Mouse (Mus musculus): Measurements from ENCODE around the gene Oaz1.

The Oaz1 gene

DNA sequence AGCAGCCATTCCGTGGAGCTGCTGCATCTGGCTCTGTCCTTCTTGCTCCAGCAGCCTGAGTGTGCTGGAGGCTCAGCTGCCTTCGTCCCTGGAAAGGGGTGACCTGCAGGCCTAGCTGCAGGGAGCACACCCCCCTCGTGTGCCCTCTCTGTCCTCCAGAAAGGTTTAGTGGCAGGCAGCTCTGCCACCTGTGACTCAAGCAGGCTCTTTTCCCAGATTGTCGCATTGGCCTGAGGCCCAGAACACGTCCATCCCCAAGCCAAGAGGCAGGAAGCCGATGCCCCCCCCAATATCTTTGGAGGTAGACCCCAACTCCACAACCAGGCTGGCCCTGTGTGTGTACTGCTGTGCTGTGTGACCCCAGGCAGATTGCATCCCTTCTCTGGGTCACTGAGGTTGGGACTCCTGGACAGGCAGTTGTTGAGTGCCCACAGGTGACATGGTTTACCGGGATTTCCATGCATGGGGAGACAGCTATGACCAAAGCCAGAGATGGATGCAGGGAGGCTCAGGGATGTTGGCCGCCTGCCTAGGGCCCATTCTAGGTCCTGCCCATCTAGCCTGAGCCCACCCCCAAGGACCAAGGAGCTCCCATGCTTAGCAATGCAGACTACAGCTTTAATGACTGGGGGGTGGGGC lies 18.7 kb downstream of the Oaz1 start:
- in situ Hi-C loops (cut with MboI, MseI): no loop called here

DNA sequence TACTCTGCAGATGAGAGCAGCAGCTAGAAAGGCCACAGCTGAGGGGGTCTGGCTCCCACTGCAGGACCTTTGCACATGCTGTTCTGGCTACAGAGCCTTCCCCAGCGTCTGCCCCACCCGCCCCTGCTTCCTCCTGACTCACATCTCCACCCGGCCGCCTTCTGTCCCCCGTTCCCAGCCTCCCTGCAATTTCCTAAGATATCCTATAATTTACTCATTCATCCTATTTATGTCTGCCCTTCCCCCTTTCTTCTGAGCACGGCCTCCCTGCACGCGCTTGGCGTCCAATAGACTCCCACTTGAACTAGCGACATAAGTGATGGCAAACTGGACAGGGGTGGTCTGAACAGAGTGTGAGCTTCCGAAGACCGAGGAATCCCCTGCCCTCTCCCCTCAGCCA lies 19.3 kb downstream of the Oaz1 start:
- in situ Hi-C loops (cut with MboI, MseI): no loop called here

GRCm38 (mm10) chr10:80848571-80848970 lies 22.1 kb downstream of the Oaz1 start:
- in situ Hi-C loops (cut with MboI, MseI): no loop called here

GRCm38 (mm10) chr10:80854913-80855748 lies 28.7 kb downstream of the Oaz1 start, which contains the start of the genes Lsm7 and Sppl2b:
Gene Lsm7 (minus strand): TSS chr10:80855209.
Gene Sppl2b (plus strand): TSS chr10:80855275.
- in situ Hi-C loops (cut with MboI, MseI): no loop called here

DNA sequence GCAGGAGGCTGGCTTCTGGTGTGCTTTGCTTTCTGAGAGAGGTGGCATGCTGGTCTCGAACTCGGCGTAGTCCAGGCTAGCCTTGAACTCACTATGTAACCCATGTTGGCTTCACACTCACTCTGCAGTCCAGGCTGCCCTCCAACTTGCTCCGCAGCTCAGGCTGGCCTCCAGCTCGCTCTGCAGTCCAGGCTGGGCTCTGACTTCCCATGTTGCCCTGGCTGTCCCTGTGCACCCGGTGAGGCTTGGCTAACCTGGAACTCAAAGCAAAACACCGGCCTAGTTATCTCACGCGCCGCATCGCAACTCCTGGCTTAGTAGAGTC lies 29.3 kb downstream of the Oaz1 start:
- in situ Hi-C loops (cut with MboI, MseI): no loop called here

DNA sequence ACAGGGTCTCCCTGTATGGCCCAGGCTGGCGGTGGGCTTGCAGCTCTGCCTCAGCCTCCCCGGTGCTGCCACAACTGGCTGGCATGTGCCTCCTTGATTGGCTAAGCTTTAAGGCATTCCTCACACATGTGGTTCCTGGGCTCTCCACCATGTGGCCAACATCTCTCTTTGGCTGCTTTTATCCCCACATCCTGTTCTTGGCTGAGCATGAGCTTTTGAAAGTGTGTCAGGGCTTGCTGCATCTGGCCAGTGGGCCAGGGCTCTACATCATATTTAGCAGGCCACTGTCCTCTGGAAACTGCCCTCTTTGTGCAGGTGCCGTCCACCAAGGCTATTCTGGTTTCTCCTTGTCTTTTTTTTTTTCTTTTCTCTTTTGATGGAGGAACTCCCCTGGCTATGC lies 29.8 kb downstream of the Oaz1 start:
- in situ Hi-C loops (cut with MboI, MseI): no loop called here

DNA sequence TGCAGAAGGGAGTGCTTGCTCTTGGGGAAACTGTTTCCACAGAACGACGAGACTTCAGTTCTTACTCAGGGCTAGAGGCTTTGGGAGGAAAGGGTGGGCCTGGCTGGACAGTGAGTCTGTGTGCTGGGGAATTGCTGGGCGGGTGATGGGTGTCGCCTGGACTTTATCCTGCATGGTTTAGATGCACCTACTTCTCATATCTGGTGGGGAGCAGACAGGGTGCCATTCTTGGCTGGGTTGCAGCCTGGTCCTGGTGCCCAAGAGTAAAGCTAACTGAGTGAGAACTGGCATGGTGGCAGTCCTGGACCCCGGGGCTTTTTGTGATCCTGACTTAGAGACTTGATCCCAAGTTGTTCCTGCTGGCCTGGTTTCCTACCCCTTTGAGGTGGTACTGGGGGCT lies 30.5 kb downstream of the Oaz1 start:
- in situ Hi-C loops (cut with MboI, MseI): no loop called here

DNA sequence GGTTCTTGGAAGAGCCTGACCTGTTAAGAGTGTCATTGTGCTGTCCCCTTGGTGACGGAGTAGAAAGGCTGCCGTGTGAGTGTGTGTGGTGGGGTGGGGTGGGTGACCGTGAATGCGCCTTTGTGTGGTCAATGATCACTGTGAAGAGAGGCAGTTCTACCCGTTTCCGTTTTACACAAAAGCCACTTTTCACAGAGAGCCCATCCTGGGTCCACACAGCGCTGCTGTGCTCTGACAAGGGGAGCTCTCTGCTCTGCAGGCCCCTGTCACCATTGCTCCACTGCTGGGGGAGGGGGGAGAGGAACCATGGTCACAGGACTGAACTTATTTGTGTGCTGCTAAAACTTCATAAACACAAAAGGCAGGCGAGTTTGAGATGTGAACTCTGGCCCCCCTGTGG lies 30.9 kb downstream of the Oaz1 start:
- in situ Hi-C loops (cut with MboI, MseI): no loop called here

DNA sequence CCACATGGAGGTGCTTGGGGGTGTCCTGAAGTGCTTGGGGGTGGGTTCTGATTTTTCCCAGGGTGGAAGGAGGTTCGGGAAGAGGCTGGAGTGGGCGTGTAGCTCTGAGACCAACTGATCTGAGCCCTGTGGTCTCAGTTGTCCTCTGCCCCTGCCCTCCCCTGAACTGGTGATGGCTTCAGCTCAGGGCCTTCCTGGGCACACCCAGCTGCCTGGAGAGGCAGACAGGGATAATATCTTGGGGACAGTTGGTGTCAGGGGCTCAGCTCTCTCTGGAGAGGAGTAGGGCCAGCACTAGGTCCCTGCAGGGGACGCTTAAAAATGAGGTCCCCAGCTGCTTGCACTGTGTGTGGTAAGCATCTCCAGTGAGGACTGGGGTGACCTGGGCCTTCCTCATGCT lies 31.4 kb downstream of the Oaz1 start:
- in situ Hi-C loops (cut with MboI, MseI): no loop called here

GRCm38 (mm10) chr10:80858350-80858935 lies 32.0 kb downstream of the Oaz1 start:
- in situ Hi-C loops (cut with MboI, MseI): no loop called here

GRCm38 (mm10) chr10:80862305-80862704 lies 35.8 kb downstream of the Oaz1 start:
- in situ Hi-C loops (cut with MboI, MseI): no loop called here

DNA sequence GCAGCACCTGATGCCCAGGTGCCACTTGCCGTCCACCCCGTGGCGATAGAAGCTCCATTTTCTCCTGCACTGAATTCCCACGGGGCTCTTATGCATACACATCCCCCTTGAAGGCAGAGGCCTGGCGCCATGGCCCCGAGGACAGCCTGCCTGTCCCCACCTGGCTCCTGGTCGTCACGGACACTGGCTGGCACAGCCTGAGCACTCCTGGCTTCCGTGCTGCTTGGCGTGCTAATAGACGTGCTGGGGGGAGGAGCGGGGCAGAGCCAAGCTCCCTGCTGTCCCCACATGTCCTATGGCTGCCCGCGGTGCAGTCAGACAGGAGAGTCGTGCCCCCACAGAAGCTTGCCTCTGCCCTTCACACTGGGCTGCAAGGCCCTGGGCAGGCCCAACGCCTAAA lies 38.0 kb downstream of the Oaz1 start:
- in situ Hi-C loops (cut with MboI, MseI): no loop called here

GRCm38 (mm10) chr10:80870993-80871392 lies 44.5 kb downstream of the Oaz1 start:
- in situ Hi-C loops (cut with MboI, MseI): no loop called here

DNA sequence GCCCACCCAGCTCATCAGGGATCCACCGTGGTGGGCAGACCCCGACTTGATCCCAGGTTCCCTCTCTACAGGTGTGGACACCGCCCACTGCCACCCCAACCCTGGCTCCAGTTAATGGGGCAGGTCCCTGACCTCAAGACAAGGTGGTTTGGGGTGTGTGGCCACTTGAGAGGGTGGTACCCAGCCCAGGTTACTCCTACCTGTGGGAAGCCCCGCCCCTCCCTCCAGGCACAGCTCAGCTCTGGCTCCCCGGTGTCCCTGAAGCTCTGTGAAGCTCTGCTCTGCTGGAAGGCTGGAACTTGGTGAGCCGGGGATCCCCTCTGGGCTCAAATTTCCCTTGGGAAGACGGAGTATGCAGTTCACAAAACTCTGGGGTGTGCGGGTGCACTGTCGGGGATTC lies 45.1 kb downstream of the Oaz1 start, which contains the start of gene Tmprss9:
Gene Tmprss9, plus strand, starts transcription at position 268 of the 400 bp plus-strand sequence.
- in situ Hi-C loops (cut with MboI, MseI): no loop called here

DNA sequence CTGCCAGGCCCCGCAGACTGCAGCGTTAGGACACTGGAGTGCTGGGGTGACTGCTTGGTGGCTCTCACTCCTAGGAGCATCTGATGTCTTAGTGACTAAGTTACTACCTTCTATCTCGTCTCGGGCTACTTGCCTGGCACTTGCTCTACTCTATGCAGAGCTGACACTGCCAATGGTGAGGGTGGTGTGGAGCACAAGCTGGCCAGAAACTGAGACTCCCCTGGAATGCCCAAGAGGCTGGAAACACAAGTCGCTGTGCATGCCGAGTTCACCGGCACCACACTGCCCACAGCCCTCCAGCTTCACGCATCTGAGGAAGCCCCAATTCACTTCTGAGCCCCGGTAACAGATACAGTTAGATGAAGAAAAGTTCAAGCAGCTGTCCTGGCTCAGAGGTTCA lies 47.6 kb downstream of the Oaz1 start:
- in situ Hi-C loops (cut with MboI, MseI): no loop called here

GRCm38 (mm10) chr10:80876028-80876427 lies 49.6 kb downstream of the Oaz1 start:
- in situ Hi-C loops (cut with MboI, MseI): loop anchor here (5.0 kb wide), 3 partner anchors 49 to 129 kb away; partner anchors contain the start of gene Oaz1

DNA sequence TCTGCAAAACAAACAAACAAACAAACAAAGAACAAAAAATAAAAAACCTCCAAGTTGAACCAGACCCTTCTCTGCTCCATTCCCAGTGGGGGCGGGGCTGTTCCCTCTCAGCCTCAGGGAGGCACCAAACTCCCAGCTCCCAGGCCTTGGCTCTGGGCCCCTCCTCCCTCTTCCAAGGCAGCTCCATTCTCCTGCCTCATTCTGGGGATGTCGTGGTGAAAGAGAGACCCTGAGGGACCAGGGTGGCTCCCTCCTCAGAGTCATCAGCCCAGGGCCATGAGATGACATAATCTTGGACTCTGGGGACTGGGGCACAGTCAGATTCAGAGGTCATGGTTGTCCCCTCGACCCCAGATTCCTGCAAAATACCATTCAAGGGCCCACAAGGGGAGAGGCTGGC lies 50.1 kb downstream of the Oaz1 start:
- in situ Hi-C loops (cut with MboI, MseI): loop anchor here (5.0 kb wide), 3 partner anchors 49 to 129 kb away; partner anchors contain the start of gene Oaz1

All from T-helper 1 cell (primary cell).